Mouse (Mus musculus): Measurements from ENCODE around the gene Apol6. TPM values are rescaled to one million over a fixed set of nuclear protein-coding genes. Genes with fewer than 3 reads are reported as not detected.
A peak's percentile ranks its signal among the peaks of the same experiment; 100 is the strongest.

Gene Apol6
- total RNA-seq (2022): under 1 TPM in 3 of 4 experiments, not detected in 1; 0.22 to 0.60 (median 0.38) TPM

GRCm38 (mm10) chr15:77044597-77045320 is at the start of gene Apol6:
TSS of gene Apol6 (plus strand) at chr15:77044729.
- no peak for DNase-seq (ENCODE audit: low spot score in 2 of 2)

- DNase-seq (ENCODE audit: low spot score in 2 of 2): no peak
Measured at GRCm38 (mm10) chr15:76998048-76998447, 46.5 kb upstream of the Apol6 start.

- DNase-seq (ENCODE audit: low spot score in 2 of 2): no peak
Measured at GRCm38 (mm10) chr15:76998878-76999588, 45.5 kb upstream of the Apol6 start.

GRCm38 (mm10) chr15:77003173-77003867 is 41.2 kb upstream of the Apol6 start:
- no peak for DNase-seq (ENCODE audit: low spot score in 2 of 2)

- no peak for DNase-seq (ENCODE audit: low spot score in 2 of 2)
Measured at GRCm38 (mm10) chr15:77003868-77004215, 40.7 kb upstream of the Apol6 start.

GRCm38 (mm10) chr15:77008851-77009250 is 35.7 kb upstream of the Apol6 start:
- no peak for DNase-seq (ENCODE audit: low spot score in 2 of 2)

GRCm38 (mm10) chr15:77013753-77014241 is 30.7 kb upstream of the Apol6 start:
- DNase-seq (ENCODE audit: low spot score in 2 of 2): peak in 1 of 2 experiments; percentile 45

- no peak for DNase-seq (ENCODE audit: low spot score in 2 of 2)
Measured at GRCm38 (mm10) chr15:77014431-77014830, 30.1 kb upstream of the Apol6 start.

GRCm38 (mm10) chr15:77014985-77015384 is 29.5 kb upstream of the Apol6 start:
- DNase-seq (ENCODE audit: low spot score in 2 of 2): no peak

GRCm38 (mm10) chr15:77016509-77016908 is 28.0 kb upstream of the Apol6 start:
- no peak for DNase-seq (ENCODE audit: low spot score in 2 of 2)

- DNase-seq (ENCODE audit: low spot score in 2 of 2): no peak
Measured at GRCm38 (mm10) chr15:77017897-77018296, 26.6 kb upstream of the Apol6 start.

- no peak for DNase-seq (ENCODE audit: low spot score in 2 of 2)
Measured at GRCm38 (mm10) chr15:77018740-77019340, 25.7 kb upstream of the Apol6 start.

- no peak for DNase-seq (ENCODE audit: low spot score in 2 of 2)
Measured at GRCm38 (mm10) chr15:77019533-77019932, 25.0 kb upstream of the Apol6 start.

- DNase-seq (ENCODE audit: low spot score in 2 of 2): no peak
Measured at GRCm38 (mm10) chr15:77020136-77020535, 24.4 kb upstream of the Apol6 start.

- DNase-seq (ENCODE audit: low spot score in 2 of 2): no peak
Measured at GRCm38 (mm10) chr15:77021056-77021455, 23.5 kb upstream of the Apol6 start.

GRCm38 (mm10) chr15:77021851-77022250 is 22.7 kb upstream of the Apol6 start:
- DNase-seq (ENCODE audit: low spot score in 2 of 2): no peak

- DNase-seq (ENCODE audit: low spot score in 2 of 2): no peak
Measured at GRCm38 (mm10) chr15:77022401-77022957, 22.1 kb upstream of the Apol6 start.

- no peak for DNase-seq (ENCODE audit: low spot score in 2 of 2)
Measured at GRCm38 (mm10) chr15:77025884-77026583, 18.5 kb upstream of the Apol6 start.

GRCm38 (mm10) chr15:77027117-77027516 is 17.4 kb upstream of the Apol6 start:
- no peak for DNase-seq (ENCODE audit: low spot score in 2 of 2)

GRCm38 (mm10) chr15:77027675-77028074 is 16.9 kb upstream of the Apol6 start:
- DNase-seq (ENCODE audit: low spot score in 2 of 2): no peak
